Mouse (Mus musculus) spleen, adult 2 months (tissue): Measurements from ENCODE around the gene Olfr1364. TPM values are rescaled to one million over a fixed set of nuclear protein-coding genes. Genes with fewer than 3 reads are reported as not detected.

ENCODE experiments used
- DNase-seq, 2 experiments: peaks; one replicate each; pipeline versions ENCODE4 v3.0.0 to v3.0.0-alpha.2; 2012 to 2021; ENCODE audit warnings: low spot score in 2 of 2, low read depth in 1 of 2
- H3K27ac ChIP-seq: fragments of 200-500 bp; 2 replicates; pipeline ENCODE4 v1.5.1; 2012; ENCODE audit warnings: low read length, inconsistent platforms; ENCODE audit not compliant: insufficient read depth
- H3K27me3 ChIP-seq: fragments of 200-500 bp; 2 replicates; pipeline ENCODE4 v1.6.1; 2012; ENCODE audit warnings: mild to moderate bottlenecking, moderate library complexity, low read length, inconsistent platforms; ENCODE audit not compliant: control insufficient read depth, insufficient read depth
- H3K36me3 ChIP-seq: fragments of 200-500 bp; 2 replicates; pipeline ENCODE4 v1.6.1; 2012; ENCODE audit warnings: mild to moderate bottlenecking, low read length, inconsistent platforms; ENCODE audit not compliant: control insufficient read depth, insufficient read depth
- H3K4me1 ChIP-seq: fragments of 200-500 bp; 2 replicates; pipeline ENCODE4 v1.6.1; 2011; ENCODE audit warnings: inconsistent platforms; ENCODE audit not compliant: control insufficient read depth, insufficient read depth, insufficient read length
- H3K4me3 ChIP-seq: fragments of 200-500 bp; 2 replicates; pipeline ENCODE4 v1.5.1; 2011; ENCODE audit warnings: mild to moderate bottlenecking, inconsistent platforms; ENCODE audit not compliant: insufficient read depth, insufficient read length; ENCODE audit errors: extremely low read depth
- CTCF ChIP-seq: fragments of 200-500 bp; IDR thresholded peaks from 2 replicates; pipeline ENCODE4 v1.5.1; 2011; ENCODE audit warnings: mild to moderate bottlenecking, inconsistent platforms; ENCODE audit not compliant: insufficient read depth, insufficient read length, insufficient replicate concordance; ENCODE audit errors: extremely low read depth
- POLR2A ChIP-seq: fragments of 200-500 bp; IDR thresholded peaks from 2 replicates; pipeline ENCODE4 v1.6.1; 2011; ENCODE audit warnings: low read depth, low read length, inconsistent platforms
- WGBS: fragments of 180-500 bp; shearing (Covaris S2); methylation state at CpG from one replicate; pipeline ENCODE4 v1.1.7; 2018; 5-methylcytosine and 5-hydroxymethylcytosine counted together
- polyA plus RNA-seq: library from polyadenylated mRNA; depleted of rRNA; stranded (reverse); fragments of >200 nt; gene quantifications from 2 replicates; pipeline ENCODE4 v1.2.3, GENCODE M21; 2012; rRNA removed

Gene Olfr1364
- not detected in 2 replicates for polyA plus RNA-seq

- no peaks in the 10 kb centered on the region for H3K4me1 ChIP-seq
- no peaks in the 10 kb centered on the region for H3K27me3 ChIP-seq
- DNase-seq: no peak
- 86% methylated on average over 2 of the region's 2 CpGs for WGBS
- no peak within 1 kb of the TSS for H3K27ac ChIP-seq
- TF ChIP-seq POLR2A (no peak), CTCF (no peak)
- no peaks in the 10 kb centered on the region for H3K36me3 ChIP-seq
- no peak within 1 kb of the TSS for H3K4me3 ChIP-seq
Measured at GRCm38 (mm10) chr13:21581659-21582058, at the start of gene Olfr1364. Gene Olfr1364, minus strand, starts transcription at chr13:21581759.

GRCm38 (mm10) chr13:21613922-21614321 lies 32.4 kb upstream of the Olfr1364 start, which contains the start of gene Olfr1362:
Gene Olfr1362, minus strand, starts transcription at chr13:21614022.
- Histone ChIP-seq H3K36me3 (no peaks in the 10 kb centered on the region), H3K4me3 (no peak within 1 kb of the TSS), H3K27me3 (no peaks in the 10 kb centered on the region), H3K27ac (no peak within 1 kb of the TSS), H3K4me1 (no peaks in the 10 kb centered on the region)
- no peak for TF ChIP-seq POLR2A
- TF ChIP-seq CTCF: no peak
- DNase-seq: no peak

- no peak overlapping the region for H3K4me3 ChIP-seq
- WGBS: 75% methylated on average over 2 of the region's 2 CpGs
Measured at GRCm38 (mm10) chr13:21591618-21592017, 10.1 kb upstream of the Olfr1364 start.

GRCm38 (mm10) chr13:21559793-21560192 lies 21.8 kb downstream of the Olfr1364 start, which contains the start of gene Olfr1535:
Gene Olfr1535, minus strand, starts transcription at chr13:21559893.
- Histone ChIP-seq H3K27ac (no peak within 1 kb of the TSS), H3K27me3 (no peaks in the 10 kb centered on the region), H3K4me1 (no peaks in the 10 kb centered on the region), H3K36me3 (no peaks in the 10 kb centered on the region), H3K4me3 (no peak within 1 kb of the TSS)
- 57% methylated on average over 1 of the region's 1 CpGs for WGBS
- TF ChIP-seq CTCF (no peak), POLR2A (no peak)
- DNase-seq: no peak

More at GRCm38 (mm10) chr13:21591618-21592017, 10.1 kb upstream of the Olfr1364 start:
- Histone ChIP-seq H3K27ac (no peak overlapping the region), H3K36me3 (no peaks in the 10 kb centered on the region), H3K27me3 (no peaks in the 10 kb centered on the region), H3K4me1 (no peaks in the 10 kb centered on the region)
- TF ChIP-seq CTCF (no peak), POLR2A (no peak)
- no peak for DNase-seq

- DNase-seq: no peak
- 65% methylated on average over 3 of the region's 3 CpGs for WGBS
Measured at GRCm38 (mm10) chr13:21550416-21551110, 31.0 kb downstream of the Olfr1364 start.

GRCm38 (mm10) chr13:21549487-21549886 lies 32.1 kb downstream of the Olfr1364 start:
- H3K4me3 ChIP-seq: no peak overlapping the region
- TF ChIP-seq CTCF: no peak
- no peak for TF ChIP-seq POLR2A
- no peaks in the 10 kb centered on the region for H3K27me3 ChIP-seq
- no peak overlapping the region for H3K27ac ChIP-seq
- 90% methylated on average over 3 of the region's 3 CpGs for WGBS
- no peaks in the 10 kb centered on the region for H3K4me1 ChIP-seq
- no peaks in the 10 kb centered on the region for H3K36me3 ChIP-seq
- no peak for DNase-seq

More at GRCm38 (mm10) chr13:21550416-21551110, 31.0 kb downstream of the Olfr1364 start:
- TF ChIP-seq CTCF: no peak
- no peak for TF ChIP-seq POLR2A
- Histone ChIP-seq H3K4me3 (no peak overlapping the region), H3K4me1 (no peaks in the 10 kb centered on the region), H3K27me3 (no peaks in the 10 kb centered on the region), H3K36me3 (no peaks in the 10 kb centered on the region), H3K27ac (no peak overlapping the region)

- no peak for TF ChIP-seq CTCF
- no peak for TF ChIP-seq POLR2A
- Histone ChIP-seq H3K36me3 (no peaks in the 10 kb centered on the region), H3K4me1 (no peaks in the 10 kb centered on the region), H3K27me3 (no peaks in the 10 kb centered on the region), H3K4me3 (no peak within 1 kb of the TSS), H3K27ac (no peak within 1 kb of the TSS)
- no peak for DNase-seq
- 52% methylated on average over 1 of the region's 1 CpGs for WGBS
Measured at GRCm38 (mm10) chr13:21542708-21543107, 38.9 kb downstream of the Olfr1364 start, which contains the start of gene Olfr1366. Gene Olfr1366, minus strand, starts transcription at chr13:21542808.
